In genomic region chr2:59520663-59521062, GRCm38 (mm10) we compare ENCODE assay signal across 29 mouse cellular contexts. TPM values are rescaled to one million over a fixed set of nuclear protein-coding genes. Genes with fewer than 3 reads are reported as not detected.
A peak's percentile ranks its signal among the peaks of the same experiment; 100 is the strongest.
DNase-seq lines count a peak whose midpoint lies in the region; ATAC-seq and TF ChIP-seq lines count a peak whose summit lies in the region.
"Had no signal": no experiment of that assay in that cellular context is flagged by ENCODE, and none has a peak within 500 bp of the region (broad histone marks: within the 10 kb centered on the region; RNA-seq: fewer than 3 reads in every experiment).

No protein-coding gene starts in this region.

- H3K27ac ChIP-seq in midbrain, embryonic 11.5 days (ENCODE audit: low read depth, low read length), result no peak overlapping the region
- H3K27ac ChIP-seq in midbrain, embryonic 13.5 days, result no peak overlapping the region
- no peak overlapping the region for H3K27ac ChIP-seq in lung, postnatal 0 days (ENCODE audit: low read length)
- H3K27ac ChIP-seq: embryonic facial prominence, embryonic 13.5 days; embryonic facial prominence, embryonic 15.5 days; forebrain, embryonic 13.5 days; forebrain, embryonic 15.5 days had no signal

- H3K4me3 ChIP-seq in midbrain, embryonic 11.5 days (ENCODE audit: low read depth, low read length), result no peak overlapping the region
- no peak overlapping the region for H3K4me3 ChIP-seq in midbrain, embryonic 13.5 days (replicated peaks)
- H3K4me3 ChIP-seq in lung, postnatal 0 days (ENCODE audit: low read depth, low read length), result no peak overlapping the region
- H3K4me3 ChIP-seq: embryonic facial prominence, embryonic 13.5 days; embryonic facial prominence, embryonic 15.5 days; erythroblast, embryonic 14.5 days; forebrain, embryonic 13.5 days; forebrain, embryonic 15.5 days had no signal

- TF ChIP-seq CTCF in lung, postnatal 0 days (IDR thresholded peaks at IDR 0.05), result no peak

- H3K9me3 ChIP-seq in midbrain, embryonic 11.5 days (ENCODE audit: control insufficient read depth, low read length), result no peaks in the 10 kb centered on the region
- H3K9me3 ChIP-seq in midbrain, embryonic 13.5 days, result no peaks in the 10 kb centered on the region
- H3K9me3 ChIP-seq in lung, postnatal 0 days (ENCODE audit: low read length), result no peaks in the 10 kb centered on the region
- H3K9me3 ChIP-seq: embryonic facial prominence, embryonic 13.5 days; embryonic facial prominence, embryonic 15.5 days; forebrain, embryonic 13.5 days; forebrain, embryonic 15.5 days had no signal

- H3K36me3 ChIP-seq in midbrain, embryonic 11.5 days (ENCODE audit: control insufficient read depth, insufficient read depth, low read length), result no peaks in the 10 kb centered on the region
- H3K36me3 ChIP-seq in midbrain, embryonic 13.5 days, result no peaks in the 10 kb centered on the region
- no peaks in the 10 kb centered on the region for H3K36me3 ChIP-seq in lung, postnatal 0 days (ENCODE audit: insufficient read depth, low read length)
- H3K36me3 ChIP-seq: embryonic facial prominence, embryonic 13.5 days; embryonic facial prominence, embryonic 15.5 days; forebrain, embryonic 15.5 days; G1E had no signal

- 93% methylated on average over 10 of the region's 10 CpGs for WGBS in midbrain, embryonic 11.5 days
- WGBS in midbrain, embryonic 13.5 days, result 94% methylated on average over 10 of the region's 10 CpGs
- 88% methylated on average over 10 of the region's 10 CpGs for WGBS in lung, postnatal 0 days

- no peak overlapping the region for H3K9ac ChIP-seq in midbrain, embryonic 11.5 days (ENCODE audit: low read length)
- no peak overlapping the region for H3K9ac ChIP-seq in midbrain, embryonic 13.5 days (replicated peaks)
- no peak overlapping the region for H3K9ac ChIP-seq in lung, postnatal 0 days (replicated peaks; ENCODE audit: low read depth)
- H3K9ac ChIP-seq: embryonic facial prominence, embryonic 13.5 days; embryonic facial prominence, embryonic 15.5 days; forebrain, embryonic 13.5 days; forebrain, embryonic 15.5 days; forebrain, postnatal 0 days had no signal

- DNase-seq in heart, adult 11 months, result peak; percentile 88
- DNase-seq in heart, adult 18-20 months, result no peak
- peak; percentile 66 for DNase-seq in midbrain, embryonic 11.5 days (ENCODE audit: low spot score, missing footprints)
- no peak for DNase-seq in lung, postnatal 0 days (ENCODE audit: low spot score)
- DNase-seq: adrenal gland, adult 8-10 months; adrenal gland, postnatal 14 days; adrenal gland, postnatal 36 days; B cell, adult 2 months; cerebellum, adult 11-12 months; cerebellum, adult 2 months; cerebellum, adult 9-11 months; cerebellum, postnatal 14 days; cerebellum, postnatal 36 days; embryo, embryonic 11 days; forebrain, postnatal 0 days had no signal

- no peak overlapping the region for H3K4me2 ChIP-seq in midbrain, embryonic 11.5 days
- H3K4me2 ChIP-seq in midbrain, embryonic 13.5 days (replicated peaks), result no peak overlapping the region
- no peak overlapping the region for H3K4me2 ChIP-seq in lung, postnatal 0 days (replicated peaks; ENCODE audit: low read depth, low read length)
- H3K4me2 ChIP-seq: embryonic facial prominence, embryonic 13.5 days; embryonic facial prominence, embryonic 15.5 days; forebrain, embryonic 13.5 days; forebrain, embryonic 15.5 days had no signal

- H3K4me1 ChIP-seq in midbrain, embryonic 11.5 days (ENCODE audit: control insufficient read depth, insufficient read depth, low read length), result 0 out of 2 replicates have a peak, but pooled peaks cover 2% of the 10 kb centered on the region
- 0 out of 2 replicates have a peak, but pooled peaks cover 5% of the 10 kb centered on the region for H3K4me1 ChIP-seq in midbrain, embryonic 13.5 days (replicated peaks)
- H3K4me1 ChIP-seq in lung, postnatal 0 days (ENCODE audit: insufficient read depth, low read depth, low read length), result no peaks in the 10 kb centered on the region

- TF ChIP-seq EP300 in lung, postnatal 0 days (IDR thresholded peaks at IDR 0.05), result no peak

- H3K27me3 ChIP-seq in midbrain, embryonic 11.5 days (ENCODE audit: control insufficient read depth, insufficient read depth, low read length), result no peaks in the 10 kb centered on the region
- no peaks in the 10 kb centered on the region for H3K27me3 ChIP-seq in midbrain, embryonic 13.5 days
- H3K27me3 ChIP-seq in lung, postnatal 0 days (replicated peaks; ENCODE audit: insufficient read depth, low read length), result no peaks in the 10 kb centered on the region
- H3K27me3 ChIP-seq: CH12.LX; embryonic facial prominence, embryonic 13.5 days; embryonic facial prominence, embryonic 15.5 days; forebrain, embryonic 13.5 days; forebrain, embryonic 15.5 days; Patski had no signal

- ATAC-seq in midbrain, embryonic 11.5 days (ENCODE audit: low FRiP score), result no peak
- ATAC-seq in midbrain, embryonic 13.5 days, result no peak
- ATAC-seq in monocyte, adult 5-6 weeks (replicated peaks; ENCODE audit: insufficient number of reproducible peaks, low FRiP score, low TSS enrichment, poor library complexity, severe bottlenecking), result peak; percentile 42; the same call in 1 of the 2 replicates
- no peak for ATAC-seq in lung, postnatal 0 days
- ATAC-seq: activated CD4-positive, CD25-positive, alpha-beta regulatory T cell, adult 4 months; CD4-positive, CD25-positive, alpha-beta regulatory T cell, adult 4 months; forebrain, embryonic 13.5 days; forebrain, embryonic 15.5 days; forebrain, postnatal 0 days; Patski had no signal

RNA-seq across cellular contexts. Expression of gene Dapl1, which starts 36.2 kb away (rescaled TPM):
- total RNA-seq in heart, adult 18-20 months (2021), result 1 to 10 TPM in 1 of 2 experiments, not detected in 1; 1.3 TPM
- polyA plus RNA-seq in midbrain, embryonic 11.5 days (2014; fragmentation: Nextera tagmentation; extraction: Ambion mirVana), result 0.42 TPM in 1 of 2 replicates, not detected in the other
- 0.50 and 1.5 TPM in 2 replicates for polyA plus RNA-seq in midbrain, embryonic 13.5 days (2015; fragmentation: Nextera tagmentation; extraction: Ambion mirVana)
- 1.6 TPM in 1 of 3 replicates, not detected in the others for total RNA-seq in monocyte, adult 5-6 weeks (2017)
- polyA plus RNA-seq in lung, postnatal 0 days (2015; fragmentation: Nextera tagmentation; extraction: Ambion mirVana), result 1.8 and 2.3 TPM in 2 replicates
- total RNA-seq: adrenal gland, adult 18-20 months; adrenal gland, adult 8-10 months; adrenal gland, postnatal 14 days; adrenal gland, postnatal 36 days; CH12.LX; common myeloid progenitor, adult 5-6 weeks; G1E had no signal
- polyA plus RNA-seq: erythroblast, embryonic 14.5 days; forebrain, embryonic 13.5 days; forebrain, embryonic 15.5 days; G1E; Patski had no signal

Comparison
In these comparisons a context has a peak if more than half of its experiments do, and no peak if none do; other contexts are left out.
1. DNase-seq: peak in heart, adult 11 months (single experiment) and midbrain, embryonic 11.5 days (single experiment); none in heart, adult 18-20 months (0 of 2) and lung, postnatal 0 days (single experiment).